Mouse (Mus musculus): Measurements from ENCODE around the gene Inip.
"Not testable (repeated sequence)": the region's sequence is repeated elsewhere in the genome, so short reads cannot be mapped to it uniquely, and the experiment has no call there.

Inip gene

GRCm38 (mm10) chr4:59808396-59808795 is 7.0 kb upstream of the Inip start:
- no peak for DNase-seq (ENCODE audit: extremely low spot score)

GRCm38 (mm10) chr4:59807521-59807920 is 6.1 kb upstream of the Inip start:
- DNase-seq (ENCODE audit: extremely low spot score): no peak

GRCm38 (mm10) chr4:59806879-59807195 is 5.4 kb upstream of the Inip start:
- no peak for DNase-seq (ENCODE audit: extremely low spot score)

- DNase-seq (ENCODE audit: extremely low spot score): peak; percentile 68
Measured at GRCm38 (mm10) chr4:59805968-59806878, 4.8 kb upstream of the Inip start.

GRCm38 (mm10) chr4:59805181-59805967 is 4.0 kb upstream of the Inip start, which contains the start of gene Snx30:
Gene Snx30 (plus strand): TSS chr4:59805840.
- DNase-seq (ENCODE audit: extremely low spot score): peak; percentile 87

- no peak for DNase-seq (ENCODE audit: extremely low spot score)
Measured at GRCm38 (mm10) chr4:59804754-59805153, 3.4 kb upstream of the Inip start.

- no peak for DNase-seq (ENCODE audit: extremely low spot score)
Measured at GRCm38 (mm10) chr4:59803358-59803757, 2.0 kb upstream of the Inip start.

- no peak for DNase-seq (ENCODE audit: extremely low spot score)
Measured at GRCm38 (mm10) chr4:59802792-59803191, 1.4 kb upstream of the Inip start.

- DNase-seq (ENCODE audit: extremely low spot score): no peak
Measured at GRCm38 (mm10) chr4:59802107-59802506, 718 bp upstream of the Inip start.

- no peak for DNase-seq (ENCODE audit: extremely low spot score)
Measured at GRCm38 (mm10) chr4:59800181-59800580, 1.2 kb downstream of the Inip start.

GRCm38 (mm10) chr4:59795788-59796455 is 5.5 kb downstream of the Inip start:
- no peak for DNase-seq (ENCODE audit: extremely low spot score)

GRCm38 (mm10) chr4:59794116-59794515 is 7.3 kb downstream of the Inip start:
- DNase-seq (ENCODE audit: extremely low spot score): no peak

- DNase-seq (ENCODE audit: extremely low spot score): not testable (repeated sequence)
Measured at GRCm38 (mm10) chr4:59793626-59794025, 7.8 kb downstream of the Inip start.

- no peak for DNase-seq (ENCODE audit: extremely low spot score)
Measured at GRCm38 (mm10) chr4:59789015-59789414, 12.4 kb downstream of the Inip start.

- no peak for DNase-seq (ENCODE audit: extremely low spot score)
Measured at GRCm38 (mm10) chr4:59787126-59787525, 14.3 kb downstream of the Inip start.

GRCm38 (mm10) chr4:59786661-59787060 is 14.7 kb downstream of the Inip start:
- DNase-seq (ENCODE audit: extremely low spot score): peak; percentile 75

GRCm38 (mm10) chr4:59785412-59785811 is 16.0 kb downstream of the Inip start:
- no peak for DNase-seq (ENCODE audit: extremely low spot score)

GRCm38 (mm10) chr4:59783685-59784279 is 17.6 kb downstream of the Inip start:
- DNase-seq (ENCODE audit: extremely low spot score): peak; percentile 93

GRCm38 (mm10) chr4:59782853-59783684 is 18.3 kb downstream of the Inip start:
- no peak for DNase-seq (ENCODE audit: extremely low spot score)

GRCm38 (mm10) chr4:59780568-59780967 is 20.8 kb downstream of the Inip start:
- no peak for DNase-seq (ENCODE audit: extremely low spot score)

- no peak for DNase-seq (ENCODE audit: extremely low spot score)
Measured at GRCm38 (mm10) chr4:59777828-59778227, 23.6 kb downstream of the Inip start.

Measured in embryo, embryonic 9.5 days (tissue).